9 mouse cellular contexts compared by ENCODE assay signal in the genomic region with DNA sequence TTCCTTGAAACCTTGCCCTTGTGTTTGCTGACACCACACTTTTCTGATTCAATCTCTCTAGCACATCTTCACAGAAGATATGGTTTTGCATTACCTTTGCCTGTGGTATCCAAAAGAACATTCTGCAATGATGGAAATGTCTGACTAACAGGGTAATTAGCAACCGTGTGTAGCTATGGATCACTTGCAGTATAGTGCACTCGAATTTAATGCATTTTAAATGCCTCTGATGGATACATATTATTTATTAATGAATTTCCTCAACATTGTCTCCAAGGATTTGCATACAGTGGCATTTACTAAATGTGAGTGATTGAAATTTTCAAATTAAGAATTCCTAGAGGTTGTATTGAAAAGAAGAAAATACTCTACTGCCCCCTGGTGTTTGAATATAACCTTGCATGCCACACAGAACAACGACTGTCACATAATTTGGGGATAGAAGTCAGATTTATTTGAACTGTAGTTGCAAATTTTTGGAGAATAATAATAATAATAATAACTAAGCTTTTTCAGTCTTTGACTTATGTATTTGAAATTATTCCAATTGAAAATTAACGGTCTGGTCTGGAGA. TPM values are rescaled to one million over a fixed set of nuclear protein-coding genes. Genes with fewer than 3 reads are reported as not detected.
A peak's percentile ranks its signal among the peaks of the same experiment; 100 is the strongest.
DNase-seq lines count a peak whose midpoint lies in the region.
"Had no signal": no experiment of that assay in that cellular context is flagged by ENCODE, and none has a peak within 500 bp of the region (broad histone marks: within the 10 kb centered on the region; RNA-seq: fewer than 3 reads in every experiment).

No protein-coding gene starts in this region.

- DNase-seq in heart, postnatal 4 days = peak; percentile 7
- no peak for DNase-seq in heart, adult 9 months (ENCODE audit: low spot score in 2 of 2)
- DNase-seq in right cerebral cortex, adult 18-20 months = peak; percentile 18
- no peak for DNase-seq in right cerebral cortex, postnatal 4 days
- peak; percentile 32 for DNase-seq in forelimb bud, embryonic 11.5 days (ENCODE audit: low read depth, low spot score)
- DNase-seq in testis, postnatal 14 days (ENCODE audit: low spot score) = no peak
- no peak for DNase-seq in thymus, postnatal 10 days (ENCODE audit: low spot score in 2 of 2)
- no peak for DNase-seq in T-cell, adult 2 months (ENCODE audit: low spot score)
- DNase-seq: liver, embryonic 13.5 days had no signal

RNA-seq across cellular contexts. Expression of gene Scn7a, which starts 15.0 kb away (rescaled TPM):
- total RNA-seq in heart, postnatal 4 days (2021) = 1 to 10 TPM; 3.7 to 4.0 TPM

Comparison
In these comparisons a context has a peak if more than half of its experiments do, and no peak if none do; other contexts are left out.
1. DNase-seq: peak in heart, postnatal 4 days (single experiment), right cerebral cortex, adult 18-20 months (single experiment) and forelimb bud, embryonic 11.5 days (single experiment); none in heart, adult 9 months (0 of 2), right cerebral cortex, postnatal 4 days (single experiment), testis, postnatal 14 days (single experiment), thymus, postnatal 10 days (0 of 2) and T-cell, adult 2 months (single experiment).